Mouse (Mus musculus) limb, embryonic 12.5 days (tissue): ENCODE data around the gene Pla2r1. TPM values are rescaled to one million over a fixed set of nuclear protein-coding genes. Genes with fewer than 3 reads are reported as not detected.

Experiments used
- ATAC-seq: fragments of 200-750 bp; cut with Nextera tagmentation; 2 replicates; pipeline ENCODE4 v1.8.0; 2017; ENCODE audit warnings: low read depth, moderate TSS enrichment; ENCODE audit not compliant: insufficient number of reproducible peaks, insufficient read depth, low FRiP score, low TSS enrichment
- H3K27ac ChIP-seq: fragments of 300-500 bp; sonication (generic); 2 replicates; pipeline ENCODE4 v1.5.1; 2016; ENCODE audit warnings: mild to moderate bottlenecking, moderate library complexity
- H3K27me3 ChIP-seq: fragments of 300-500 bp; sonication (generic); 2 replicates; pipeline ENCODE4 v1.6.1; 2016; ENCODE audit warnings: mild to moderate bottlenecking, moderate library complexity
- H3K36me3 ChIP-seq: fragments of 300-500 bp; sonication (generic); 2 replicates; pipeline ENCODE4 v1.6.1; 2016; ENCODE audit warnings: mild to moderate bottlenecking, moderate library complexity
- H3K4me1 ChIP-seq: fragments of 300-500 bp; sonication (generic); replicated peaks from 2 replicates; pipeline ENCODE4 v1.6.1; 2016
- H3K4me2 ChIP-seq: fragments of 300-500 bp; sonication (generic); 2 replicates; pipeline ENCODE4 v1.6.1; 2016; ENCODE audit warnings: mild to moderate bottlenecking, moderate library complexity
- H3K4me3 ChIP-seq: fragments of 300-500 bp; sonication (generic); replicated peaks from 2 replicates; pipeline ENCODE4 v1.5.1; 2016; ENCODE audit warnings: mild to moderate bottlenecking
- H3K9ac ChIP-seq: fragments of 300-500 bp; sonication (generic); replicated peaks from 2 replicates; pipeline ENCODE4 v1.6.1; 2016; ENCODE audit warnings: mild to moderate bottlenecking, moderate library complexity
- H3K9me3 ChIP-seq: fragments of 300-500 bp; sonication (generic); 2 replicates; pipeline ENCODE4 v1.6.1; 2016; ENCODE audit warnings: mild to moderate bottlenecking, moderate library complexity
- WGBS: fragments of 180-500 bp; shearing (Covaris S2); methylation state at CpG from one replicate; pipeline ENCODE4 v1.1.7; 2016; 5-methylcytosine and 5-hydroxymethylcytosine counted together
- polyA plus RNA-seq: library from polyadenylated mRNA; unstranded; fragments of >200 nt; fragmentation: Nextera tagmentation; extraction: Ambion mirVana; gene quantifications from 2 replicates; pipeline ENCODE4 v1.2.1, GENCODE M21; 2016

The Pla2r1 gene
- polyA plus RNA-seq, 1 experiment from 2014 or later: 1.9 TPM

- H3K36me3 ChIP-seq: no peaks in the 10 kb centered on the region
- no peak overlapping the region for H3K9ac ChIP-seq
- no peak for ATAC-seq
- no peak overlapping the region for H3K4me3 ChIP-seq
- no peaks in the 10 kb centered on the region for H3K9me3 ChIP-seq
- 42% methylated on average over 5 of the region's 5 CpGs for WGBS
- H3K27me3 ChIP-seq: no peaks in the 10 kb centered on the region
- no peak overlapping the region for H3K4me2 ChIP-seq
- no peak overlapping the region for H3K27ac ChIP-seq
- peaks cover 34% of the 10 kb centered on the region for H3K4me1 ChIP-seq
Observed at GRCm38 (mm10) chr2:60541745-60542144, 11.4 kb downstream of the Pla2r1 start.

- H3K4me1 ChIP-seq: peaks cover 34% of the 10 kb centered on the region
- no peaks in the 10 kb centered on the region for H3K9me3 ChIP-seq
- no peak overlapping the region for H3K4me3 ChIP-seq
- no peak for ATAC-seq
- WGBS: 92% methylated on average over 8 of the region's 8 CpGs
- no peak overlapping the region for H3K27ac ChIP-seq
- H3K9ac ChIP-seq: no peak overlapping the region
- H3K4me2 ChIP-seq: no peak overlapping the region
- no peaks in the 10 kb centered on the region for H3K27me3 ChIP-seq
- H3K36me3 ChIP-seq: no peaks in the 10 kb centered on the region
Observed at GRCm38 (mm10) chr2:60540346-60540745, 12.8 kb downstream of the Pla2r1 start.

DNA sequence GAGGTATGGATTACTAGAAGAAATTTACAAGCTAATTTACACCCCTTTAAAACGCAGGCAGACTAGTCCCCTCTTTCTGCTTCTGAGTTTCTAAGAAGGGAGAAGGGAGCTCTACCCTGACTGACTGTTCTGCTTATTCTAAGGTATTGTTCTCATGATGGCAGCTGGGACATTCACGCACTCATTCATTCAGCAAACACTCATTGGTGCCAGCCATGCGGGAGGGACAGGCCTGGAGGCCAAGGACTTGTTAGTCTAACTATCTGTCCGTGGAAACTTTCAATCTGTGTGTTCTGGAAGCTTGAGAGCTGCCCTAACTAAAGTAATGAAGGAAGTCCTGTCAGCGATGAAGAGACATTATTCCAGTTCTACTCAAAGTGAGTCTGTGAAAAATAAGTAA, 14.4 kb downstream of the Pla2r1 start:
- no peak for ATAC-seq
- no peaks in the 10 kb centered on the region for H3K36me3 ChIP-seq
- no peak overlapping the region for H3K4me3 ChIP-seq
- 70% methylated on average over 5 of the region's 5 CpGs for WGBS
- H3K4me1 ChIP-seq: peaks cover 23% of the 10 kb centered on the region
- no peaks in the 10 kb centered on the region for H3K27me3 ChIP-seq
- H3K27ac ChIP-seq: no peak overlapping the region
- H3K9ac ChIP-seq: no peak overlapping the region
- H3K9me3 ChIP-seq: no peaks in the 10 kb centered on the region
- H3K4me2 ChIP-seq: no peak overlapping the region

- H3K36me3 ChIP-seq: no peaks in the 10 kb centered on the region
- WGBS: 71% methylated on average over 4 of the region's 4 CpGs
- no peaks in the 10 kb centered on the region for H3K9me3 ChIP-seq
- no peak overlapping the region for H3K4me3 ChIP-seq
- no peak for ATAC-seq
- no peak overlapping the region for H3K9ac ChIP-seq
- H3K4me2 ChIP-seq: no peak overlapping the region
- no peaks in the 10 kb centered on the region for H3K27me3 ChIP-seq
- H3K27ac ChIP-seq: no peak overlapping the region
- H3K4me1 ChIP-seq: peaks cover 23% of the 10 kb centered on the region
Observed at GRCm38 (mm10) chr2:60538274-60538673, 14.8 kb downstream of the Pla2r1 start.

DNA sequence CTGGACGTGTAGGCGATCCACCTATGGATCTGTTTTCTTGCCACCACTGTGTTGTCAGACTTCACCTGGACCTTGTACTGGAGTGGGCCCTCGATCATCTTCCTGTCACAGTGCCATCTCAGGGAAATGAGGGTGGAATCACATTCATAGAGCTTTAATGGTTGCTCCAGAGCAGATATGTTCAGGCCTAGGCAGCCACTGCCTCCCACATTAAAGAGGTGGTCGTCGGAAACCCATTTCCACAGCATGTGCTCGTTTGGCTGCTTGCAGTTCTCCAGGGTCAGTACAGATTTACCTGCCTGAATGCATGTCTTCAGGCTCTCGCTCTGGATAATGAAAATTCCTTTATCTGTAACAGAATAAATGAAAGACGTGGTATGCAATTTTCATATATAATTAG, 18.4 kb downstream of the Pla2r1 start:
- Histone ChIP-seq H3K9me3 (no peaks in the 10 kb centered on the region), H3K4me3 (no peak overlapping the region), H3K9ac (no peak overlapping the region), H3K4me1 (0 out of 2 replicates have a peak, but pooled peaks cover 7% of the 10 kb centered on the region), H3K4me2 (no peak overlapping the region), H3K27ac (no peak overlapping the region), H3K36me3 (no peaks in the 10 kb centered on the region), H3K27me3 (no peaks in the 10 kb centered on the region)
- WGBS: 78% methylated on average over 8 of the region's 8 CpGs
- ATAC-seq: no peak

- peaks cover 3% of the 10 kb centered on the region; the same call in 1 of the 2 replicates for H3K27me3 ChIP-seq
- H3K9ac ChIP-seq: no peak overlapping the region
- 0 out of 2 replicates have a peak, but pooled peaks cover 5% of the 10 kb centered on the region for H3K4me1 ChIP-seq
- 85% methylated on average over 3 of the region's 3 CpGs for WGBS
- no peaks in the 10 kb centered on the region for H3K36me3 ChIP-seq
- no peak overlapping the region for H3K4me3 ChIP-seq
- no peaks in the 10 kb centered on the region for H3K9me3 ChIP-seq
- no peak overlapping the region for H3K4me2 ChIP-seq
- no peak overlapping the region for H3K27ac ChIP-seq
- ATAC-seq: no peak
Observed at GRCm38 (mm10) chr2:60533026-60533425, 20.1 kb downstream of the Pla2r1 start.

DNA sequence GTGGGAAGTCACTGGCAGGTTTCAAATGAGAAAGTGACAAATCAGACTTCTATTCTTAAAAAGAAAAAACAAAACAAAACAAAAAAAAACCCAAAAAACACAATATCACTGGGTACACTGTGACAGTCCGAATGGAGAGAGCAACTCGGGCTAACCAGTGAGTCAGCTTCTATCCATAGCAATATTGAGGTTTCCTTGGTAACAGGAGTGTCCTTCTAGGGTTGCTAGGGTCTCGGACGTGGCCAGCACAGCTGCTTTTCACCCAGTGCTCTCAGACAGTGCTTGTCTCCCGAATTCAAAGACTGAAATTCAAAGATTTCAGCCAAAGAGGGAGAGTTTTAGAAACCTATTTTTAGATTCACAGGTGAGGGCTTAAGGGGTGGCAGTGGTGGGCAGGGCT, 20.6 kb downstream of the Pla2r1 start:
- ATAC-seq: no peak
- Histone ChIP-seq H3K4me1 (0 out of 2 replicates have a peak, but pooled peaks cover 7% of the 10 kb centered on the region), H3K27me3 (peaks cover 3% of the 10 kb centered on the region; the same call in 1 of the 2 replicates), H3K4me3 (no peak overlapping the region), H3K9ac (no peak overlapping the region), H3K36me3 (no peaks in the 10 kb centered on the region), H3K9me3 (no peaks in the 10 kb centered on the region), H3K4me2 (no peak overlapping the region), H3K27ac (no peak overlapping the region)
- WGBS: 72% methylated on average over 5 of the region's 5 CpGs

GRCm38 (mm10) chr2:60515817-60516216, 37.3 kb downstream of the Pla2r1 start:
- H3K4me2 ChIP-seq: no peak overlapping the region
- no peak overlapping the region for H3K4me3 ChIP-seq
- no peaks in the 10 kb centered on the region for H3K4me1 ChIP-seq
- no peaks in the 10 kb centered on the region for H3K9me3 ChIP-seq
- H3K9ac ChIP-seq: no peak overlapping the region
- no peaks in the 10 kb centered on the region for H3K36me3 ChIP-seq
- 64% methylated on average over 8 of the region's 8 CpGs for WGBS
- ATAC-seq: no peak
- no peaks in the 10 kb centered on the region for H3K27me3 ChIP-seq
- H3K27ac ChIP-seq: no peak overlapping the region

DNA sequence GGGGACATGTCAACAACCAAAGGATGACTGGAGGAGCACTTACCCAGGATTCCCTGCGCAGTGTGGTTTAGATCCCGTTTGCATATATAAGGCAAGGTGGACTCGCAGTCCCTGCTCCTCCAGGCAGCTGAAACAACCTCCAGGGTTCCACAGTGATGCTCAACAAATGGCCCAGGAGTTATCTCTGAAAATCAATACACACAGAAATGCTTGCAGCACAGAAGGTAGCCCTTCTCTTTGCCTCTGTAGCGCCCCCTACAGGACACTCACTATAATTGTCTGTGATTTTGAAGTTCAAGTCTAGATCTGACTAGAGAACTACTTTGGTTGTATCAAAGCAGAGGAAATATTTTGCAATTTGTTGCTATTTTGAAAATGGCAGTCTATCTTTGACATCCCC, 38.2 kb downstream of the Pla2r1 start:
- H3K27ac ChIP-seq: no peak overlapping the region
- ATAC-seq: no peak
- no peaks in the 10 kb centered on the region for H3K27me3 ChIP-seq
- no peak overlapping the region for H3K9ac ChIP-seq
- H3K4me2 ChIP-seq: no peak overlapping the region
- H3K9me3 ChIP-seq: no peaks in the 10 kb centered on the region
- H3K36me3 ChIP-seq: no peaks in the 10 kb centered on the region
- H3K4me3 ChIP-seq: no peak overlapping the region
- no peaks in the 10 kb centered on the region for H3K4me1 ChIP-seq
- WGBS: 72% methylated on average over 4 of the region's 4 CpGs

DNA sequence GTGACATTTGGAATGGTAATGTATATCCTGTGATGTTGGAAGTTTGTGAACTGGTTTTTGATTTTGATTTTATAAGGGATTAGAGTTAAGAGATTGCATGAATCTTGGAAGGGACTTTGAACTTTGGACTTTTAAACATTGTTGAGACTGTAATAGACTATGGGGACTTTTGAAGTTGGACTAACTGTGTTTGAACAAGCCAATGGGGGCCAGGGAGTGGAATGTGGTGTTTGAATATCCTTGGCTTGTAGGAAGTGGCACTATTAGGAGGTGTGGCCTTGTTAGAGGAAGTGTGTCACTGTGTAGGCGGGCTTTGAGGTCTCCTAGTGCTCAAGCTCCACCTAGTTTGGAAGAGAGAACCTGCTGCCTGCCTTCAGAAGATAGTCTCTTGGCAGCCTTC, 42.4 kb downstream of the Pla2r1 start:
- Histone ChIP-seq H3K36me3 (no peaks in the 10 kb centered on the region), H3K27ac (no peak overlapping the region), H3K9me3 (no peaks in the 10 kb centered on the region), H3K4me2 (no peak overlapping the region), H3K27me3 (no peaks in the 10 kb centered on the region), H3K4me3 (no peak overlapping the region), H3K9ac (no peak overlapping the region), H3K4me1 (no peaks in the 10 kb centered on the region)
- ATAC-seq: no peak
- whole genome bisulfite sequencing: 79% methylated on average over 1 of the region's 1 CpGs

DNA sequence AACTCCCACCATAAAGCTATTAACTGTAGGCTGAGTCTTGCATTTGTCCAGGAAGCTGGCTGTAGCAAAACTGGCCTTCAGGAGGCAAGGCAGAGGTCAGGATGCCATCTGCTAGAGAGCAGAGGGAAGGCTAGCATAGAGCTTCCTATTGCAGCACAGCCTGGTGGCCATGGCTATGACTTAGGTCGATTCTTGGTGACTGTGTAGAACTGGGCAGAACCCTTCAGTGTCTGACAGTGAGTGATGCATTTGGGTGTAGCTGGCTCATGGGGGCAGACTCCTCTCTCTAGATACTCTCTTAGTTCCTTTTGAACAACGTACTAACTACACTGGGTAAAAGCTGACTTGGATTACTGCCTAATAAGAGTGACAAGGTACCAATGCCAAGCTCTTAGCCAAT, 48.0 kb downstream of the Pla2r1 start:
- 36% methylated on average over 2 of the region's 2 CpGs for WGBS
- H3K27ac ChIP-seq: no peak overlapping the region

DNA sequence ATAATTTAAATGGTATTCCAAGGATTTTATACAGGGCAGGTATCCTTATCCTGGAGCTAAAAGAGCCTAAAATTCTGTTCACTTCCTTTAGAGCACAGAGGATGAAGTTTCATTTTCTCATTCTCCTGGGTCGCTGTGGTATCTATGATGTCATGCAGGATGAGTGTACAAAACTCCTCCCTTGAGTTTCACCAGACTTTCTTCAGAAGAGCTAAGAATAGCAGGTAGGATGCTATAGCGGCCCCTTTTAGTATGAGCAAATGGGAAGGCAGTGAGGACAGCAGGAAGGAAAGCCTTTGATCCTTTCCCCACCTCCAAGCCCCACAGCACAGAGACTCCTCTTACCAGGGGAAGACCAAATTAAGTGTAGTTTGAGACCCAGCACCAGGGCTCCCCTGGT, 48.4 kb downstream of the Pla2r1 start:
- ATAC-seq: no peak
- H3K4me2 ChIP-seq: no peak overlapping the region
- H3K9me3 ChIP-seq: no peaks in the 10 kb centered on the region
- 41% methylated on average over 2 of the region's 2 CpGs for WGBS
- no peak overlapping the region for H3K4me3 ChIP-seq
- no peaks in the 10 kb centered on the region for H3K27me3 ChIP-seq
- H3K27ac ChIP-seq: no peak overlapping the region
- H3K9ac ChIP-seq: no peak overlapping the region
- H3K4me1 ChIP-seq: peaks cover 5% of the 10 kb centered on the region; the same call in 1 of the 2 replicates
- no peaks in the 10 kb centered on the region for H3K36me3 ChIP-seq

More for the DNA sequence above, 48.0 kb downstream of the Pla2r1 start:
- ATAC-seq: no peak
- Histone ChIP-seq H3K27me3 (no peaks in the 10 kb centered on the region), H3K9me3 (no peaks in the 10 kb centered on the region), H3K4me1 (peaks cover 5% of the 10 kb centered on the region; the same call in 1 of the 2 replicates), H3K9ac (no peak overlapping the region), H3K4me2 (no peak overlapping the region), H3K4me3 (no peak overlapping the region), H3K36me3 (no peaks in the 10 kb centered on the region)
